Mouse (Mus musculus): ENCODE measurements at regions not wholly inside any gene's neighbourhood (a gene's known extent, or its start where the extent isn't known, plus 50 kb on each side); places are given as distances from the start of the nearest gene placed in this dataset.

GRCm38 (mm10) chr7:136038072-136038471 lies 321.9 kb upstream of the Mki67 start:
- no peak overlapping the region for H3K4me3 ChIP-seq (replicated peaks)
- no peaks in the 10 kb centered on the region for H3K36me3 ChIP-seq
- no peak overlapping the region for H3K4me2 ChIP-seq
- H3K27me3 ChIP-seq: 0 out of 2 replicates have a peak, but pooled peaks cover 2% of the 10 kb centered on the region
- H3K9me3 ChIP-seq (replicated peaks): no peaks in the 10 kb centered on the region
- 53% methylated on average over 5 of the region's 5 CpGs for WGBS
- peaks cover 6% of the 10 kb centered on the region for H3K4me1 ChIP-seq
- no peak for ATAC-seq (replicated peaks; ENCODE audit: low FRiP score)
- H3K27ac ChIP-seq: no peak overlapping the region
- no peak overlapping the region for H3K9ac ChIP-seq

- no peak overlapping the region for H3K27ac ChIP-seq
- no peak overlapping the region for H3K4me2 ChIP-seq
- no peaks in the 10 kb centered on the region for H3K36me3 ChIP-seq
- 61% methylated on average over 2 of the region's 2 CpGs for WGBS
- ATAC-seq (replicated peaks; ENCODE audit: low FRiP score): no peak
- H3K4me3 ChIP-seq (replicated peaks): no peak overlapping the region
- peaks cover 6% of the 10 kb centered on the region for H3K4me1 ChIP-seq
- no peaks in the 10 kb centered on the region for H3K9me3 ChIP-seq (replicated peaks)
- 0 out of 2 replicates have a peak, but pooled peaks cover 2% of the 10 kb centered on the region for H3K27me3 ChIP-seq
- H3K9ac ChIP-seq: no peak overlapping the region
These were observed 322.7 kb upstream of the Mki67 start for GRCm38 (mm10) chr7:136038906-136039305.

DNA sequence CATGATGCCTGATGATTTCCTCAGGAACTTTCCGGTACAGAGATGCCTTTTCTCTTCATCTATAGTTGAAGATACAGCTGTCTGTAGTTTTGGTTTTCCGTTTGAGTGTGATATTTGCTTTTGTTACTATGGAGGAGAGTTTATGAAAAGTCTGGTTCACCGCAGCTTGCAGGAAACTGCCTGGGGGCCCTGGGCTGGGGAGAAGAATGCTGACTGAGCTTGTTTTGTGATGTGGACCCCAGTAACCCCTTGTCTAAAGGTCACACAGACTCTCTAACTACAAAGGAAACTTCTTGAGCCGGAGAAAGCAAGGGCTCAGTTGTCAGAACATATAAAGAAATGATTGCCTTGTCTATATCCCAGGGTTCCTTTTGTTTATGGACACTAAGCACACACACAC lies 325.8 kb upstream of the Mki67 start:
- 0 out of 2 replicates have a peak, but pooled peaks cover 2% of the 10 kb centered on the region for H3K27me3 ChIP-seq
- no peak for ATAC-seq (replicated peaks; ENCODE audit: low FRiP score)
- no peak overlapping the region for H3K4me2 ChIP-seq
- no peak overlapping the region for H3K4me3 ChIP-seq (replicated peaks)
- H3K9me3 ChIP-seq (replicated peaks): no peaks in the 10 kb centered on the region
- no peak overlapping the region for H3K27ac ChIP-seq
- H3K4me1 ChIP-seq: peaks cover 25% of the 10 kb centered on the region
- H3K9ac ChIP-seq: no peak overlapping the region
- WGBS: 39% methylated on average over 4 of the region's 4 CpGs
- H3K36me3 ChIP-seq: no peaks in the 10 kb centered on the region

DNA sequence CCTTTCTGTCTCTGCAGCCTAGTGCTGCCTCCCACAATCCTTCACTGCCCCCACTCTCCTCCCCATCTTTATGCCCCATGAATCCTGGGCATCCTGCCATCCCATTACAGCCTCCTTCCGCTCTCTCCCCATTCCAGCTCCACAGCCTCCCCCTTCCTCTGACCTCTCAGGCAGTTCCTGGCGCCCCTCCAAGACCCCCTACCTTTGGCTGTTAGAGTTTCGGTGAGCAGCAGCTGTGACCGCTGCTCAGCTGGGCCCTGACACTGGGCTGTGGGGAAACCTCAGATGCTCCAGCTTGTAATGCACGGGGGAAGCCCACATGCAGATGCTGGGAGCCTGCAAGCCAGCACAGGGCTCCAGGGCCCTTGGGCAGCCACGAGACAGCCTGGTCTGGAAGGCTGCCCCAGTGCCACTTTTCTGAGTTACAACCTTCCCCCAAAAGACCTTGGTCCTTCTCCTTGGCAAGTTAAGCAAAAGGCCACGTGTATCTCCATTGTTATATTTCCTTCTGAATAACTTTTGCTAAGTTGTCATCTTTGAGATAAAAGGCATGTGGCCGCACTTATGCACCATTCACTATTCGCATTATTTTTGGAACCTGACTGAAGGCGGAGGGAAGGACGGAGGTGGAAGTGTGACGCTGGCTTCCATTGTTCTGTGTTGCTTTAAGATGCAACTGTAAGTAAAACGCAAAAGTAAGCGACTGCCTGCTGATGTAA lies 330.6 kb upstream of the Mki67 start:
- no peaks in the 10 kb centered on the region for H3K9me3 ChIP-seq (replicated peaks)
- H3K4me1 ChIP-seq: peaks cover 57% of the 10 kb centered on the region
- H3K4me2 ChIP-seq: peak overlapping the region; percentile 31; the same call in 1 of the 2 replicates
- H3K4me3 ChIP-seq (replicated peaks): no peak overlapping the region
- H3K36me3 ChIP-seq: no peaks in the 10 kb centered on the region
- H3K27me3 ChIP-seq: no peaks in the 10 kb centered on the region
- H3K27ac ChIP-seq: peak overlapping the region; percentile 93
- ATAC-seq (replicated peaks; ENCODE audit: low FRiP score): peak; percentile 86
- 19% methylated on average over 14 of the region's 14 CpGs for WGBS
- H3K9ac ChIP-seq: no peak overlapping the region

- no peaks in the 10 kb centered on the region for H3K9me3 ChIP-seq (replicated peaks)
- no peaks in the 10 kb centered on the region for H3K27me3 ChIP-seq
- no peaks in the 10 kb centered on the region for H3K36me3 ChIP-seq
- peak overlapping the region; percentile 93 for H3K27ac ChIP-seq
- 36% methylated on average over 7 of the region's 7 CpGs for WGBS
- H3K9ac ChIP-seq: no peak overlapping the region
- no peak overlapping the region for H3K4me3 ChIP-seq (replicated peaks)
- ATAC-seq (replicated peaks; ENCODE audit: low FRiP score): no peak
- H3K4me2 ChIP-seq: no peak overlapping the region
- H3K4me1 ChIP-seq: peaks cover 56% of the 10 kb centered on the region
These were observed 331.3 kb upstream of the Mki67 start for GRCm38 (mm10) chr7:136047364-136047945.

DNA sequence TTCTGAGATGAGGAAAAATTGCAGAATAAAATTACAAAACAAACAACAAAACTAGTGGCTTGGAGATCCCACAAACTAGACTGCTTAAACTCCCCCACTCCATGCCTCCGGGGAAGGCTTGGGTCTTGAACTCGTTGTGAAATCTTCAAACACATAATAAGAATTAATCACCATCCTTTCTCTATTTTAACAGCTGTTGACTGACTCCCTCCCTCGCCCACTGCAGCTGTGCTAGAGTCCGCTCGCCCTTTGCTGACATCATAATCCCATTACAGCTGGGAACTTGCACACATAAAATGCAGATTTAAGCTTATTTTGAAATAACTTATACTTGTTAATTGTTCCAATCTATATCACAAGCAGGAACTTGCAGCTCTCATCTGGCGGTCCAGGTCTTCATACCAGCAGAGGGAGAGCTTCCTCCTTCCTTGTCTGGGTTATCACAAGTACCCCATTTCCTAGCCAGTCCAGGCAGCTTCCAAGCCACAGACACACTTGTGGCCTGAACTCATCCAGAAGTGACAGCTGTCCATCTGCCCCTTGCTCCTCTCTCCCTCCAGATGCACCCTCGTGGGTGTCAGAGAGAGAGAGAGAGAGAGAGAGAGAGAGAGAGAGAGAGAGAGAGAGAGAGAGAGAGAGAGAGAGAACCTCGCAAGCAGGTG lies 332.9 kb upstream of the Mki67 start:
- no peak overlapping the region for H3K9ac ChIP-seq
- H3K27me3 ChIP-seq: no peaks in the 10 kb centered on the region
- WGBS: 35% methylated on average over 7 of the region's 8 CpGs
- no peak overlapping the region for H3K4me2 ChIP-seq
- H3K36me3 ChIP-seq: no peaks in the 10 kb centered on the region
- peaks cover 53% of the 10 kb centered on the region for H3K4me1 ChIP-seq
- peak overlapping the region; percentile 58; the same call in 1 of the 2 replicates for H3K27ac ChIP-seq
- 0 out of 2 replicates have a peak, but pooled peaks have one; percentile 23 for ATAC-seq (replicated peaks; ENCODE audit: low FRiP score)
- H3K9me3 ChIP-seq (replicated peaks): no peaks in the 10 kb centered on the region
- no peak overlapping the region for H3K4me3 ChIP-seq (replicated peaks)

DNA sequence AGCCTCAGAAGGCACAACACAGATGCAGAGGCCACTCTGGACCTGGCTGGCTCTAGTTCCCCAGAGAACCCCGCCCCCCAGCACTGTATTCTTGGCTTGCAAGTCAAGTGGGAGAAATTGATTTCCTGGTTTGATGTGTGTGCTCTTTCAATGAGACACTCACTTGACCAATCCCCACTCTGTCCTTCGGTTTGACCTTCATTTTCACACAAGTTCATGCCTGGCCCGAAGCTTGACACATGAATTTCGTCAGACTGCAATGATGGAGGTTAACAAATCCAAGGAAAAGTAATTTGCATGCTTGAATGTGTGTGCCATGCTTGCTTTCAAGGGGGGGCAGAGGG lies 333.4 kb upstream of the Mki67 start:
- Histone ChIP-seq H3K36me3 (no peaks in the 10 kb centered on the region), H3K4me3 (replicated peaks) (no peak overlapping the region), H3K27ac (peak overlapping the region; percentile 58; the same call in 1 of the 2 replicates), H3K4me1 (peaks cover 53% of the 10 kb centered on the region), H3K4me2 (no peak overlapping the region), H3K27me3 (no peaks in the 10 kb centered on the region), H3K9ac (no peak overlapping the region), H3K9me3 (replicated peaks) (no peaks in the 10 kb centered on the region)
- whole genome bisulfite sequencing: 59% methylated on average over 4 of the region's 4 CpGs
- no peak for ATAC-seq (replicated peaks; ENCODE audit: low FRiP score)

DNA sequence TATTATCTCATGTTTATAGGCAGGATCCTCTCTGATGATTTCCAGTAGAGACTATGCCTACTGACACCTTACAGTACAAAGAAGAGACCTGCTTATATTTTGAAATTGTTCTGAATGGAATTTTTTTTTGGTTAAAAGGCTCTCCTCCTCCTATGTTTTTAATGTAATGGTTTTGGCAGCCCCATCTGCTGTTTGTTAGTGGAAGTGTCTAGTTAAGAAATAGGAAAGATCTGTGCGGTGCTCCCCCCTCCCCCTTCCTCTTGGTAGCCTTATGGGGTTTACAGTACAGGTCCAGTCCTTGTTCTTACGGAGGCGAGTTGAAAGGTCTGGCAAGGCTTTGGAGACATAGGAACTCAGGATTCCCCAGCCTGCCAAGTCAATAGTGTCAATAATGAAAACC lies 334.0 kb upstream of the Mki67 start:
- Histone ChIP-seq H3K36me3 (no peaks in the 10 kb centered on the region), H3K4me2 (no peak overlapping the region), H3K9ac (no peak overlapping the region), H3K27me3 (no peaks in the 10 kb centered on the region), H3K4me3 (replicated peaks) (no peak overlapping the region), H3K4me1 (peaks cover 52% of the 10 kb centered on the region), H3K27ac (no peak overlapping the region; the same call in 1 of the 2 replicates), H3K9me3 (replicated peaks) (no peaks in the 10 kb centered on the region)
- WGBS: 51% methylated on average over 3 of the region's 3 CpGs
- no peak for ATAC-seq (replicated peaks; ENCODE audit: low FRiP score)

DNA sequence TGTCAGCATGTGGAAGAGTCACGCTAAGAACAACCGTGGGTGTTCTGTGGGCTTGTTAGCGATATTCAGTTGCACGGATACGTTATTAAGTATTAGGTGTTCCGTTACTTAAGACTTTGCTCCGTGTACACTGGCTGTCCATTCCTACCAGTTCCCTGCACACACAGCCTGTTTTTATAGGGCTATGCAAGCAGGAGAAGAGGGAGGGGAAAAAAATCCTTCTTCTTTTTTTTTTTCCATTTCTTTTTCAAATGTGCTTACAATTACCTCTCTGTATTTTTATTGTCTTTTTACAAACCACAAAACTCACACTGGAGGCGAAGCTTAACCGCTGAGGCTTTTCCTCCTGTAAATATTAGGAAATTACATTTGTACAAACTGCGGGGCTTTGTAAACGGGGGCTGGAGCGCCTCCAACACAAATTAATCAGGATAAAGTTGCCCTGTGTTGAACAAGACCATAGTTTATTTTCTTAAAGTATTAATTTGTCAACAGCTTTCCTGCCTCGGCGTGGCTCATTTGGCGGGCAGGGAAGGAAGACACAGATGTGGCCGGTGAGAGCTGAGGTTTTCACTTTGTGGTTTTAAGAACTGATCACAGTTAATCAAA lies 340.8 kb upstream of the Mki67 start:
- WGBS: 26% methylated on average over 16 of the region's 16 CpGs
- peak overlapping the region; percentile 30; the same call in 1 of the 2 replicates for H3K4me2 ChIP-seq

GRCm38 (mm10) chr7:136058319-136058718 lies 342.2 kb upstream of the Mki67 start:
- ATAC-seq (replicated peaks; ENCODE audit: low FRiP score): no peak
- 53% methylated on average over 5 of the region's 5 CpGs for WGBS
- H3K9me3 ChIP-seq (replicated peaks): no peaks in the 10 kb centered on the region
- no peak overlapping the region for H3K9ac ChIP-seq
- H3K27me3 ChIP-seq: 0 out of 2 replicates have a peak, but pooled peaks cover 2% of the 10 kb centered on the region
- no peaks in the 10 kb centered on the region for H3K36me3 ChIP-seq
- H3K27ac ChIP-seq: no peak overlapping the region
- H3K4me3 ChIP-seq (replicated peaks): no peak overlapping the region
- no peak overlapping the region for H3K4me2 ChIP-seq
- H3K4me1 ChIP-seq: peaks cover 47% of the 10 kb centered on the region

More for the DNA sequence above, 340.8 kb upstream of the Mki67 start:
- H3K27ac ChIP-seq: 0 out of 2 replicates have a peak overlapping the region, but pooled peaks have one; percentile 5
- peaks cover 42% of the 10 kb centered on the region for H3K4me1 ChIP-seq
- H3K9me3 ChIP-seq (replicated peaks): no peaks in the 10 kb centered on the region
- ATAC-seq (replicated peaks; ENCODE audit: low FRiP score): no peak
- no peaks in the 10 kb centered on the region for H3K36me3 ChIP-seq
- no peak overlapping the region for H3K4me3 ChIP-seq (replicated peaks)
- H3K27me3 ChIP-seq: 0 out of 2 replicates have a peak, but pooled peaks cover 2% of the 10 kb centered on the region
- H3K9ac ChIP-seq: no peak overlapping the region

DNA sequence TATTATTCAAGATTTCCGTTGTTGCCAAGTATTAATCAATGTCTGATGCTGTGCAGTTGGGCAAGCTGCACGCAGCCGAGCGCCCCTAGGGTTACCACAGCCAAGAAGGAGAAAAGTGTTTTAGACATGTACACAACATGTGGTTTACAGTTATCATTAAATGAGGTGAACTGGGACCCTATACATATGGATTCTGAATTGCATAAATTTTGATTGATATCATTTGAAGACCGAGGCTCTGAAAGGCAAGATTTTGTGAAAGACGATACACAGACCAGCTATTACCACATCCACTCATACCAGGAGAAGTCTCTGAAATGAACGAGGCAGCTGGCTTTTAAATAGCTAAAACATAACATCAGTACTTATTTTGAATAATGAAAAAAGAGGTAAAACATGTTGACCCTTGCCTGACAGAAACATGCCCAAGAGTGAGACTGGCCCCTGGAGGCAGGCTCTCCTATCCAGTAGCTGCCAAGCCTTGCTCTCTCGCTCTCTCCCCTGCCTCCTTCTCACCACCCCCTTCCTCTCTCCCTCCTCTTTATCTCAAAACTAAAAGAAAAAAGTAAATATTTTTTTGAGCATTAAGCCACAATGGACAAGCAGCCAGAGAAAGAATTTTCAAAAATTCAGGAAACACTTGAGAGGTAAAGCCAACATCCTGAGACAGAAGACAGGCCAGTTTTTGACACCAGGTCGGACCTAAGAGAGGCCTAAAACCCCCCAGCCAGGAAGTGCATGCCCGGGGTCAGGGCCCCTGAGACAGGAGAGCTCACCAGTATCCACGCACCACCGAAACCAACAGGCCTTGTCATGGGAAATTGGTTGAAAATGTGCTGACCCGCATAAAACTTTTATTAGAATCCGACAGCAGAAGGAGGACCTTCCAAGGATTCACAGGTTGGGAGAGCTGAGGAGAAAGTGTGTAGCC lies 342.9 kb upstream of the Mki67 start:
- no peak for ATAC-seq (replicated peaks; ENCODE audit: low FRiP score)
- Histone ChIP-seq H3K4me2 (no peak overlapping the region), H3K27ac (peak overlapping the region; percentile 45)

More for the DNA sequence above, 342.9 kb upstream of the Mki67 start:
- Histone ChIP-seq H3K4me3 (replicated peaks) (no peak overlapping the region), H3K27me3 (0 out of 2 replicates have a peak, but pooled peaks cover 2% of the 10 kb centered on the region), H3K36me3 (no peaks in the 10 kb centered on the region), H3K9me3 (replicated peaks) (no peaks in the 10 kb centered on the region), H3K4me1 (peaks cover 44% of the 10 kb centered on the region), H3K9ac (no peak overlapping the region)
- WGBS: 48% methylated on average over 14 of the region's 14 CpGs
